Mouse (Mus musculus) CH12.LX (cell line): ENCODE measurements around the gene Cacng2. TPM values are rescaled to one million over a fixed set of nuclear protein-coding genes. Genes with fewer than 3 reads are reported as not detected.
A peak's percentile ranks its signal among the peaks of the same experiment; 100 is the strongest.

Experiments used
- DNase-seq: peaks from one replicate; pipeline ENCODE4 v3.0.0-alpha.2; 2013; ENCODE audit errors: extremely low read depth
- H3K27ac ChIP-seq: 2 replicates; pipeline ENCODE4 v1.5.1; 2012; ENCODE audit warnings: low read depth, mild to moderate bottlenecking, control low read depth, moderate library complexity; ENCODE audit not compliant: insufficient read depth
- H3K27me3 ChIP-seq: replicated peaks from 2 replicates; pipeline ENCODE3; 2012; ENCODE audit warnings: inconsistent platforms
- H3K36me3 ChIP-seq, 2 experiments: replicated peaks in 1 of 2; 2 replicates each; pipeline versions ENCODE3 to v1.6.1; 2012; ENCODE audit warnings: inconsistent platforms in 1 of 2, low read length in 1 of 2, mild to moderate bottlenecking in 1 of 2, mixed read lengths in 1 of 2, moderate library complexity in 1 of 2; ENCODE audit not compliant: control insufficient read depth in 1 of 2, insufficient read depth in 1 of 2
- H3K4me1 ChIP-seq, 2 experiments: 2 replicates each; pipeline ENCODE4 v1.6.1; 2012; ENCODE audit warnings: inconsistent platforms in 1 of 2, moderate library complexity in 1 of 2; ENCODE audit not compliant: insufficient read depth in 2 of 2, control insufficient read depth in 1 of 2
- H3K4me2 ChIP-seq: 2 replicates; pipeline ENCODE4 v1.6.1; 2012; ENCODE audit warnings: low read depth, mild to moderate bottlenecking, control low read depth; ENCODE audit not compliant: poor library complexity, insufficient read depth, severe bottlenecking
- H3K4me3 ChIP-seq, 3 experiments: fragments of 150-350 bp in 1 of 3; sonication (generic) in 1 of 3; replicated peaks in 1 of 3; 2 replicates each; pipeline versions ENCODE3 to v1.5.1; 2011 to 2012; ENCODE audit warnings: low read depth in 2 of 3, low read length in 2 of 3, mild to moderate bottlenecking in 2 of 3, moderate library complexity in 2 of 3, control low read depth in 1 of 3, improper control_type of control experiment in 1 of 3, inconsistent platforms in 1 of 3, mixed read lengths in 1 of 3; ENCODE audit not compliant: poor library complexity in 1 of 3
- H3K79me2 ChIP-seq: replicated peaks from 2 replicates; pipeline ENCODE4 v1.6.1; 2012; ENCODE audit warnings: mild to moderate bottlenecking, moderate library complexity; ENCODE audit not compliant: control insufficient read depth, poor library complexity, insufficient read depth, severe bottlenecking; ENCODE audit errors: extremely low read depth
- H3K9ac ChIP-seq: 2 replicates; pipeline ENCODE4 v1.6.1; 2012; ENCODE audit warnings: low read depth, mild to moderate bottlenecking, control low read depth, moderate library complexity; ENCODE audit not compliant: insufficient read depth
- H3K9me3 ChIP-seq: replicated peaks from 2 replicates; pipeline ENCODE3; 2012; ENCODE audit warnings: low read length, inconsistent platforms, mixed read lengths
- CTCF ChIP-seq, 2 experiments: IDR thresholded peaks in 1 of 2; conservative IDR thresholded peaks in 1 of 2; 2 replicates each; pipeline ENCODE4 v1.5.1; 2011 to 2012; ENCODE audit warnings: low read depth in 2 of 2, low read length in 2 of 2, improper control_type of control experiment in 1 of 2, inconsistent platforms in 1 of 2, mild to moderate bottlenecking in 1 of 2, moderate library complexity in 1 of 2
- E2F4 ChIP-seq: IDR thresholded peaks from 2 replicates; pipeline ENCODE4 v1.6.1; 2011; ENCODE audit warnings: low read depth, low read length, improper control_type of control experiment; ENCODE audit not compliant: insufficient replicate concordance
- ELF1 ChIP-seq: IDR thresholded peaks from 2 replicates; pipeline ENCODE4 v1.6.1; 2014; ENCODE audit warnings: low read depth, mild to moderate bottlenecking, inconsistent platforms, low read length, improper control_type of control experiment
- GABPA ChIP-seq: IDR thresholded peaks from 2 replicates; pipeline ENCODE4 v1.6.1; 2012; ENCODE audit warnings: low read depth, low read length, improper control_type of control experiment, inconsistent platforms; ENCODE audit not compliant: insufficient replicate concordance
- HCFC1 ChIP-seq: IDR thresholded peaks from 2 replicates; pipeline ENCODE4 v1.6.1; 2012; ENCODE audit warnings: low read depth, mild to moderate bottlenecking, inconsistent platforms, low read length, improper control_type of control experiment
- IRF4 ChIP-seq: IDR thresholded peaks from 2 replicates; pipeline ENCODE4 v1.6.1; 2014; ENCODE audit warnings: low read depth, mild to moderate bottlenecking, inconsistent platforms, low read length, improper control_type of control experiment
- KAT2A ChIP-seq: IDR thresholded peaks from 2 replicates; pipeline ENCODE4 v1.6.1; 2012; ENCODE audit warnings: low read length, improper control_type of control experiment, inconsistent platforms; ENCODE audit not compliant: insufficient replicate concordance
- MAFK ChIP-seq: IDR thresholded peaks from 2 replicates; pipeline ENCODE4 v1.6.1; 2011; ENCODE audit warnings: low read length, improper control_type of control experiment; ENCODE audit not compliant: insufficient replicate concordance
- MEF2A ChIP-seq: IDR thresholded peaks from 2 replicates; pipeline ENCODE4 v1.6.1; 2014; ENCODE audit warnings: low read depth, mild to moderate bottlenecking, inconsistent platforms, low read length, improper control_type of control experiment, borderline replicate concordance
- NELFE ChIP-seq: IDR thresholded peaks from 2 replicates; pipeline ENCODE4 v1.6.1; 2011; ENCODE audit warnings: low read depth, low read length, improper control_type of control experiment
- NRF1 ChIP-seq: IDR thresholded peaks from 2 replicates; pipeline ENCODE4 v1.6.1; 2014; ENCODE audit warnings: low read depth, mild to moderate bottlenecking, inconsistent platforms, low read length, improper control_type of control experiment, moderate library complexity
- POLR2AphosphoS2 ChIP-seq: IDR thresholded peaks from 2 replicates; pipeline ENCODE4 v1.6.1; 2011; ENCODE audit warnings: low read depth, low read length, improper control_type of control experiment
- RAD21 ChIP-seq: IDR thresholded peaks from 2 replicates; pipeline ENCODE4 v1.6.1; 2011; ENCODE audit warnings: low read depth, mild to moderate bottlenecking, low read length, improper control_type of control experiment, moderate library complexity
- RCOR1 ChIP-seq: conservative IDR thresholded peaks from 2 replicates; pipeline ENCODE4 v1.6.1; 2012; ENCODE audit warnings: low read depth, mild to moderate bottlenecking, inconsistent platforms, low read length, improper control_type of control experiment
- SMC3 ChIP-seq: IDR thresholded peaks from 2 replicates; pipeline ENCODE4 v1.6.1; 2011; ENCODE audit warnings: low read depth, low read length, improper control_type of control experiment
- UBTF ChIP-seq: IDR thresholded peaks from 2 replicates; pipeline ENCODE4 v1.6.1; 2012; ENCODE audit warnings: low read depth, mild to moderate bottlenecking, inconsistent platforms, low read length, improper control_type of control experiment, moderate library complexity
- USF2 ChIP-seq: conservative IDR thresholded peaks from 2 replicates; pipeline ENCODE4 v1.6.1; 2011; ENCODE audit warnings: low read depth, low read length, improper control_type of control experiment
- ZC3H11A ChIP-seq: IDR thresholded peaks from 2 replicates; pipeline ENCODE4 v1.6.1; 2012; ENCODE audit warnings: low read depth, mild to moderate bottlenecking, inconsistent platforms, low read length, improper control_type of control experiment
- ZKSCAN1 ChIP-seq: IDR thresholded peaks from 2 replicates; pipeline ENCODE4 v1.6.1; 2012; ENCODE audit warnings: low read depth, inconsistent platforms, low read length, improper control_type of control experiment, borderline replicate concordance
- dilution Hi-C: fragments of 300-500 bp; cut with MboI; formaldehyde crosslinking; loops from 2 replicates; pipeline ENCODE4 v1.14.3; 2020; ENCODE audit warnings: low sequenced_read_pairs; ENCODE audit not compliant: extremely low pct_unique_long_range_greater_than_20kb, extremely low pct_ligation_motif_present
- in situ Hi-C: fragments of 300-500 bp; cut with MboI; formaldehyde crosslinking; loops from 3 replicates; pipeline ENCODE4 v1.14.3; 2019; ENCODE audit warnings: low sequenced_read_pairs, low pct_ligation_motif_present, low pct_unique_long_range_greater_than_20kb, mixed read lengths
- polyA plus RNA-seq: library from polyadenylated mRNA; unstranded; fragments of >175 nt; gene quantifications from 2 replicates; pipeline ENCODE4 v1.2.1, GENCODE M21; 2012; ENCODE audit warnings: low read depth; ENCODE audit not compliant: insufficient read length
- total RNA-seq, 2 experiments: library from RNA; depleted of rRNA; stranded (reverse); fragments of 300-350 nt in 1 of 2; fragments of >200 nt in 1 of 2; gene quantifications; 2 replicates each; pipeline ENCODE4 v1.2.3; 2012 to 2014

Cacng2 gene
- total and polyA plus RNA-seq, 3 experiments = not detected

DNA sequence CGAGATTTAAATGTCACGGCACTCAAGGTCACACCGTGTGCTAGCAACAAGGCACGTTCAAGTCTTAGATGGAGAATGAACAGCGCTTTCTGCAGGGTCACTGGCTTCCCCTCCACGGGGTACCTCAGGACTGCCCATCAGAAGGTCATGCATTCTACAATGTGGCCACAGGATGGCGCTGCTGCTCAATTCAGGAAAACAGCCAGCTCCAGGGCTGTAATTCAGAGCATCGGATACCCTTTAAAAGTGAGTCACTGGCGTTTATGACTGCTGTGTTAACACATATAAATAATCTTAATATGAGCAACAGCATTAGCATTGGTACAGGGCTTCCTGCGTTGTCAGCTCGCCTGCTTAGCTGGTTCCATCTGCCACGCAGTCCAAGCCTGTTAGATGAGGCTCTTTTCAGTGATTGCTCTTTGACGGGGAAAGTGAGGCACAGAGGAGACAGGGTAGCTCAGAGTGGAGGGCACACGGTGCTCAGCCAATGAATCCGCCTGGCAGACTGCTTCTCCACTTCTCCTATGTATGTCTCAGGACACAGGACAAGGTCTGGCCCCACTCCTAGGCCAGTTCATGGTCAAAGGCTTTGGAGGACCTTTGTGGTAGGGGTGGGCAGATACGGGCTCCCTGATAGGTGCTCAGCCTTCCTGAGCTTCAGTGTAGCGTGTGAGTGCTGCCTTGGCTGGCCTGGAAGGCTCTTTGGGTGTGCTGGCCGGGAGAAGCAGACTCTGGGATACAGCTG is 137.5 kb downstream of the Cacng2 start:
- Histone ChIP-seq H3K27ac (no peak overlapping the region), H3K4me2 (no peak overlapping the region), H3K4me3 (no peak overlapping the region), H3K27me3 (peaks cover 85% of the 10 kb centered on the region), H3K9ac (no peak overlapping the region), H3K4me1 (no peaks in the 10 kb centered on the region), H3K9me3 (no peaks in the 10 kb centered on the region), H3K36me3 (no peaks in the 10 kb centered on the region), H3K79me2 (no peaks in the 10 kb centered on the region)
- peak; percentile 68 for DNase-seq
- dilution Hi-C loops = no loop called here
- TF ChIP-seq RAD21 = peak; percentile 94
- TF ChIP-seq ELF1 = 0 out of 2 replicates have a peak, but pooled peaks have one; percentile 11
- peak; percentile 89 to 90 for TF ChIP-seq CTCF (conservative IDR thresholded peaks at IDR 0.05 in 1 of 2, IDR thresholded peaks at IDR 0.05 in 1 of 2; ENCODE audit: low read depth in 2 of 2, low read length in 2 of 2)
- TF ChIP-seq E2F4 = no peak
- peak; percentile 59 for TF ChIP-seq ZC3H11A
- no peak for TF ChIP-seq MEF2A
- TF ChIP-seq NELFE = 0 out of 2 replicates have a peak, but pooled peaks have one; percentile 21
- peak; percentile 84 for TF ChIP-seq SMC3
- in situ Hi-C loops = no loop called here

DNA sequence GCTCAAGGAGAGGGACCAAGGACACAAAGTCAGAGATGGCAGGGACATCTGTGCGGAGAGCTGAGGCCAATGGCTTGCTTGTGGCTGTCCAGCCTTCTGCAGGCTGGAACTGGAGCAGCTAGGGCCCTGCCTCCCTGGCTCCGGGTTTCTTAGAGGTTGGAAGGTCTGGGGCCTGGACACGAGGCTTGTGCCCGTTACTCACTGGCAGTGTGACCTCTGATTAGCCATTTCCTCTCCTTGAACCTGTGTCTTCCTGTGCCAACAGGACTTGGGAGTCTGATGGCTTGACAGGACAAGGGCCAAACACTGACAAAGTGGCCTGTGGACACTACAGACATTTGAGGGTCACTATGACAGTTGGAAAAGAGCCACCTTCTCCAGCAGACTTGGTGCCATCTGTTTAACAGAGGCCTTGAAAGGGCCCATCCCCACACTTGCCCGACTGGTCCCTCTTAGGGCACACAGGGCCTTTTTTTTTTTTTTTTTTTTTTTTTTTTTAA is 138.6 kb downstream of the Cacng2 start:
- dilution Hi-C loops = no loop called here
- Histone ChIP-seq H3K36me3 (no peaks in the 10 kb centered on the region), H3K4me3 (no peak overlapping the region), H3K27me3 (peaks cover 79% of the 10 kb centered on the region), H3K27ac (no peak overlapping the region), H3K4me2 (no peak overlapping the region), H3K9ac (no peak overlapping the region), H3K79me2 (no peaks in the 10 kb centered on the region), H3K9me3 (no peaks in the 10 kb centered on the region), H3K4me1 (no peaks in the 10 kb centered on the region)
- in situ Hi-C loops = no loop called here
- TF ChIP-seq RAD21 (no peak), GABPA (no peak), KAT2A (no peak), POLR2AphosphoS2 (no peak), HCFC1 (no peak), UBTF (no peak), RCOR1 (no peak), IRF4 (no peak), NRF1 (no peak), MAFK (no peak), ZC3H11A (no peak), ZKSCAN1 (no peak), USF2 (no peak), MEF2A (no peak)
- no peak for DNase-seq
